Mouse (Mus musculus) heart, adult 2 months (tissue): ENCODE measurements around the gene Col9a3. TPM values are rescaled to one million over a fixed set of nuclear protein-coding genes. Genes with fewer than 3 reads are reported as not detected.

ENCODE experiments used
- DNase-seq, 2 experiments: peaks; one replicate each; pipeline ENCODE4 v3.0.0; 2021
- H3K27ac ChIP-seq: fragments of 200-600 bp; 2 replicates; pipeline ENCODE4 v1.8.1; 2022
- H3K27me3 ChIP-seq: fragments of 200-500 bp; 2 replicates; pipeline ENCODE4 v1.6.1; 2012; ENCODE audit warnings: mild to moderate bottlenecking, low read length, inconsistent platforms, mixed read lengths; ENCODE audit not compliant: control insufficient read depth, insufficient read depth
- H3K36me3 ChIP-seq: fragments of 200-500 bp; 2 replicates; pipeline ENCODE4 v1.6.1; 2012; ENCODE audit warnings: low read length, inconsistent platforms; ENCODE audit not compliant: control insufficient read depth, insufficient read depth
- H3K4me1 ChIP-seq: fragments of 200-500 bp; 2 replicates; pipeline ENCODE4 v1.6.1; 2011; ENCODE audit warnings: low read length; ENCODE audit not compliant: control insufficient read depth, insufficient read depth
- H3K4me3 ChIP-seq: fragments of 200-600 bp; 2 replicates; pipeline ENCODE4 v1.8.1; 2022
- H3K79me2 ChIP-seq: fragments of 200-500 bp; replicated peaks from 2 replicates; pipeline ENCODE4 v1.6.1; 2012; ENCODE audit warnings: mild to moderate bottlenecking, inconsistent platforms, low read length, moderate library complexity, mixed read lengths; ENCODE audit not compliant: control insufficient read depth, insufficient read depth
- H3K9ac ChIP-seq: fragments of 200-500 bp; 2 replicates; pipeline ENCODE4 v1.6.1; 2012; ENCODE audit warnings: low read depth, mild to moderate bottlenecking, control low read depth, inconsistent platforms, low read length, mixed read lengths
- CTCF ChIP-seq: fragments of 200-600 bp; IDR thresholded peaks from 2 replicates; pipeline ENCODE4 v1.8.1; 2022; ENCODE audit warnings: antibody characterized with exemption, mild to moderate bottlenecking, moderate library complexity
- EP300 ChIP-seq: fragments of 200-500 bp; IDR thresholded peaks from 2 replicates; pipeline ENCODE4 v1.6.1; 2011; ENCODE audit warnings: low read depth, low read length, control low read depth; ENCODE audit not compliant: insufficient read depth
- POLR2A ChIP-seq: fragments of 200-500 bp; IDR thresholded peaks from 2 replicates; pipeline ENCODE4 v1.6.1; 2011; ENCODE audit warnings: mild to moderate bottlenecking, low read depth, low read length, control low read depth; ENCODE audit not compliant: insufficient read depth
- WGBS: fragments of 180-500 bp; shearing (Covaris S2); methylation state at CpG from one replicate; pipeline ENCODE4 v1.1.7; 2018; 5-methylcytosine and 5-hydroxymethylcytosine counted together
- intact Hi-C: fragments of 180-260 bp; cut with DNase I; formaldehyde crosslinking; loops from one replicate; pipeline ENCODE4 v1.15.1; 2025
- polyA plus RNA-seq: library from polyadenylated mRNA; depleted of rRNA; stranded (reverse); fragments of >200 nt; gene quantifications from 2 replicates; pipeline ENCODE4 v1.2.3, GENCODE M21; 2012
- total RNA-seq, 2 experiments: library from RNA; stranded (reverse); gene quantifications; 2 replicates each; pipeline ENCODE4 v1.2.3; 2021

Col9a3 gene
- total and polyA plus RNA-seq, 3 experiments: 0.29 to 0.57 TPM; not detected in 1

DNA sequence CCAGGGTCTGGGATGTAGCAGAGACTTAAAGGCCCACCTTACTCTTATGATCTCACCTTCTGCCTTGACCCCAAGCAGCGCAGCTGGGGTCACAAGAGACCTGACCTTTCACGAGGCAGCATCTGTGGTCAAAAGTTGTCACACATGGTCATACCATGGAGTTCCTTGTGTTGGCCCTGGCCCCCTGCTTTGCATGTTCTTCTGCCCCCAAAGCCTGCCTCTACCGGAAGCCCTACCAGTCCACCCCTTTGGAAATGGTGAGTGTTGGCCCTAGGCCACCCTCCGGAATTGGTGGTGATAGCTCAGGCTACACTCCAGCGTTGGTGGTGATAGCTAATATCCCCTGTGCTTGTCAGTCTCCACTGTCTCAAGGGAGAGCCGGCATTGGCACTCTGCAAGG, 34.3 kb upstream of the Col9a3 start:
- no peak overlapping the region for H3K27ac ChIP-seq
- H3K79me2 ChIP-seq: no peaks in the 10 kb centered on the region
- whole genome bisulfite sequencing: 47% methylated on average over 6 of the region's 6 CpGs
- no peaks in the 10 kb centered on the region for H3K27me3 ChIP-seq
- no peak overlapping the region for H3K9ac ChIP-seq
- H3K4me3 ChIP-seq: no peak overlapping the region
- H3K36me3 ChIP-seq: no peaks in the 10 kb centered on the region
- no peak for DNase-seq
- H3K4me1 ChIP-seq: no peaks in the 10 kb centered on the region
- TF ChIP-seq CTCF: no peak
- no peak for TF ChIP-seq EP300
- no peak for TF ChIP-seq POLR2A
- intact Hi-C loops: no loop called here

DNA sequence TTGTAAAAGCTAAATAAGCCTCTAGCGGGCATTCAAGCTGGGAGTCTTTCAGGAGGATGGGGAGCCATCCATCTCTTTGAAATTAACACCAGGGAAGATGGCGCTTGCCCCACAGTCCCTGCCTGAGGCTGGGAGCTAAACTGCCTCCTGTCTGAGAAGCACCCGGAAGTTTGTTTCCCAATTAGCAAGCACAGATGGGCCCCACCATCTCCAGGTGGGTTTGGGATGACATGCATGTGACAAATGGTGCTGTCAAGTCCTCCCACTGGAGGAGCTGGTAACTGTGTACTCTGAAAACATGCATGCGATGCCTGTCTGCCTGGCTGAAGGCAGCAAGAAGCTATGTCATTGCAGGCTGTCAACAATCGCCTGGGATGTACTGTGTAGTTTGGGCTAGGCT, 33.7 kb upstream of the Col9a3 start:
- H3K9ac ChIP-seq: no peak overlapping the region
- no peaks in the 10 kb centered on the region for H3K27me3 ChIP-seq
- TF ChIP-seq CTCF (no peak), EP300 (no peak), POLR2A (no peak)
- WGBS: 52% methylated on average over 5 of the region's 5 CpGs
- no peaks in the 10 kb centered on the region for H3K79me2 ChIP-seq
- no peaks in the 10 kb centered on the region for H3K4me1 ChIP-seq
- no peak overlapping the region for H3K27ac ChIP-seq
- no peaks in the 10 kb centered on the region for H3K36me3 ChIP-seq
- intact Hi-C loops: no loop called here
- no peak overlapping the region for H3K4me3 ChIP-seq
- no peak for DNase-seq

DNA sequence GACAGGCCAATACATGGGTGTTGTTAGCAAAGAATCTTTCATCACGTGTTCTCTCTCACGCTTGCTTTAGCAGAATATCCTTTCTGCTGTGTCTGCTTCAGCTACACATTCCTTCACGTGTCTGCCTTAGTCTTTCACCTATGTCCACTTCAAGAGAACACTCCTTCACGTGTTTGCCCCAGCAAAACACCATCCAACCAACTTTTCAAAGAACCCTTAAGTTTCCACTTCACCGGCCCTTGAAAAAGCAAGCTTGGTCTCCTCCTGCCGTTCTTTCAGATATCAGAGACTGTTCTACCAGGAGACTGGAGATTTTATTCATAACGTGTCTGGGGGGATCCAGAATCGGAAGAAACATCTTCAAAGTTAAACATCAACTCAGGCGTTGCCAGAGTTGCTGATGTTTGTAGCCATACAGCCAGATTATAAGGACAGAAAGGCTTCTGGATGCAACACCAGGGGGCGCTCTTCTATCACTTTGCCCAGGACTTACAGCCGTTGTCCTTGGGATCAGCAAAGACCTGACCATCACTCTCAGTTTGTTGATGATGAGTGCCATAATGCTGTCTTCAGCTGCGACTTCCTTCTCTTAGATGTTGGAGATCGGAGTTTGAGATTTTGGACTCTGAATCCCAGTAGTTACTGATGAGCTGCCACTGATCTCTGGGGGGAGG, 31.2 kb upstream of the Col9a3 start:
- TF ChIP-seq CTCF (peak; percentile 81), EP300 (no peak)
- Histone ChIP-seq H3K27me3 (no peaks in the 10 kb centered on the region), H3K27ac (no peak overlapping the region), H3K4me1 (peaks cover 2% of the 10 kb centered on the region), H3K9ac (no peak overlapping the region), H3K4me3 (no peak overlapping the region), H3K79me2 (no peaks in the 10 kb centered on the region), H3K36me3 (no peaks in the 10 kb centered on the region)
- WGBS: 33% methylated on average over 13 of the region's 13 CpGs
- intact Hi-C loops: loop anchor here (1.0 kb wide), 1 partner anchor 12 kb away; no protein-coding TSS in a partner anchor
- DNase-seq: peak; percentile 32 to 60

DNA sequence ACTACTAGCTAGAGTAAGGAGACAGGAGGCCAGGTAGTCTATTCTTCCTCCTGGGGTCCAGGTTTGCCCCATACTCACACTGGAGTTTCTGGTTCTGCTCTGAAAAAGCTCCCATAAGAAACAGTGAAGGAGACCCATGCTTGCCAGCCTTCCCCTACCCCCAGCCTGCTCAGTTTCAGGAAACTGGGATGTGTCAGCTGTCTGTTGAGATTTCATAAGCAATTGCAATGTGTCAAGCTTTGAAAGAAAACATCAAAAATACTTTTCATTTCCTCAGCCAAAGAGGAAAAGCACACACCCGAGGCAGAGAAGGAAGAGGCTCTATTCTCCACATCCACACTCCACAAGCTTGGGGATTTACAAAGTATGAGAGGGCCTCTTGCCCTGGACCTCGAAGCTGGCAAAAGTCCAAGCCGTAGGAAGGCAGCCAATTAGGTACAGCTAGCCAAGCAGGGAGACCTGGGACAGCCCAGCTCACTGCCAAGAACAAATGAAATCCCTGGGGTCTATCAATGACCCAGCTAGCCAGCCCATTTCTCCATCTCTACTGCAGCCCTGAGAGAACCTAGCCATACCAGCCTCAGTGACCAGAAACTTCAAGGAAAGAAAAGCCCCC, 28.5 kb upstream of the Col9a3 start:
- Histone ChIP-seq H3K27me3 (no peaks in the 10 kb centered on the region), H3K36me3 (no peaks in the 10 kb centered on the region), H3K4me1 (peaks cover 2% of the 10 kb centered on the region), H3K4me3 (no peak overlapping the region), H3K79me2 (no peaks in the 10 kb centered on the region), H3K9ac (no peak overlapping the region), H3K27ac (no peak overlapping the region)
- 9% methylated on average over 3 of the region's 3 CpGs for WGBS
- no peak for TF ChIP-seq EP300
- no peak for TF ChIP-seq CTCF
- TF ChIP-seq POLR2A: no peak
- intact Hi-C loops: no loop called here
- DNase-seq: peak; percentile 71 to 77

DNA sequence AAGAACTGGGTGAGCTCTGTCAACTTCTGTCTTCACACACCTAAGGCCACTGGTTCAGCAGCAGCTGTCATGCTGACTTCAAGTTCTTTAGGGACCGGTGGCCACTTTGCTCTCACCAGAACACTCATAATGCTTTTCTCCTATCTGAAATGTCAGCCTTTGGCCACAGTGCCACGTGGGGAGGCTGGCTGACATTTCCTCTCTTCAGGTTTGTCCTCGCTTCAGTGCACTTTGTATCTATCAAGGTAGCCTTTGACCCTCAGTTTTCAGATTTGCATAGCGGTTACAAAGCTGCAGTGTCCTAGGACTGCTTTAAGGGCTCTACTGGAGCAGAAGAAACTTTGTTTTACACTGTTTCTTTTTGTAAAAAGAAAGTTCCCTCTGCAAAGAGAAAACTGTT, 21.1 kb upstream of the Col9a3 start:
- no peak overlapping the region for H3K9ac ChIP-seq
- no peaks in the 10 kb centered on the region for H3K36me3 ChIP-seq
- no peak overlapping the region for H3K27ac ChIP-seq
- no peak for TF ChIP-seq EP300
- TF ChIP-seq POLR2A: no peak
- TF ChIP-seq CTCF: no peak
- no peak for DNase-seq
- no peak overlapping the region for H3K4me3 ChIP-seq
- WGBS: 46% methylated on average over 4 of the region's 4 CpGs
- no peaks in the 10 kb centered on the region for H3K4me1 ChIP-seq
- intact Hi-C loops: no loop called here
- H3K27me3 ChIP-seq: no peaks in the 10 kb centered on the region
- no peaks in the 10 kb centered on the region for H3K79me2 ChIP-seq

DNA sequence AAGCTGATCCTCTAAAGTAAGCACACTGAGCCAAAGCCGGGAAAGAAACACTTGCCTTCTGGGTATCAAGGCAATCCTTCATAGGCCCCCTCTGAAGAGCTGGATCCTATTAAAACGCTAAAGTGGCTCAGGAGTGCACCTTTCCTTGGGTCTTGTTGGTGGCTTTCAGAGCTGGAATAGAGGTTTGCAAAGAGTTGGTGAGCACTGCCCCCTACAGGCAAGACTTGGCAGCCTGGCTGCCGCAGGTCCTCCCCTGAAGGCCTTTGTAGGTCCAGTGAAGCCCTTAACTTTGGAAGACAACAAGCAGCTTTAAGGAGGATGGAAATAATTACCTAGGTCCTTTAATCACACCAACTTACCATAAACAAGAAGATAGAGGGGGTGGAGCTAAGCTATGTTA, 18.9 kb upstream of the Col9a3 start:
- Histone ChIP-seq H3K4me3 (no peak overlapping the region), H3K27me3 (no peaks in the 10 kb centered on the region), H3K79me2 (no peaks in the 10 kb centered on the region), H3K27ac (no peak overlapping the region), H3K4me1 (peaks cover 4% of the 10 kb centered on the region), H3K36me3 (no peaks in the 10 kb centered on the region), H3K9ac (no peak overlapping the region)
- TF ChIP-seq CTCF (peak; percentile 98), POLR2A (no peak), EP300 (peak; percentile 79; the same call in 1 of the 2 replicates)
- 8% methylated on average over 3 of the region's 3 CpGs for WGBS
- intact Hi-C loops: loop anchor here (1.0 to 2.0 kb wide), 3 partner anchors 12 to 224 kb away; no protein-coding TSS in a partner anchor
- DNase-seq: peak; percentile 57 to 77
